Mouse (Mus musculus) embryonic facial prominence, embryonic 11.5 days (tissue): ENCODE data around the gene Gm45234. TPM values are rescaled to one million over a fixed set of nuclear protein-coding genes. Genes with fewer than 3 reads are reported as not detected.

ENCODE experiments used
- ATAC-seq: fragments of 200-750 bp; cut with Nextera tagmentation; replicated peaks from 2 replicates; pipeline ENCODE4 v1.8.0; 2017; ENCODE audit warnings: low read depth; ENCODE audit not compliant: insufficient number of reproducible peaks, low FRiP score, low TSS enrichment
- DNase-seq: peaks from one replicate; pipeline ENCODE4 v3.0.0-alpha.2; 2015; ENCODE audit warnings: low spot score
- H3K27ac ChIP-seq: fragments of 300-500 bp; sonication (generic); replicated peaks from 2 replicates; pipeline ENCODE4 v1.5.1; 2014; ENCODE audit warnings: mild to moderate bottlenecking, low read depth, low read length, control low read depth
- H3K27me3 ChIP-seq: fragments of 300-500 bp; sonication (generic); 2 replicates; pipeline ENCODE4 v1.6.1; 2014; ENCODE audit warnings: mild to moderate bottlenecking, low read length, moderate library complexity, mixed read lengths; ENCODE audit not compliant: control insufficient read depth, insufficient read depth
- H3K36me3 ChIP-seq: fragments of 300-500 bp; sonication (generic); replicated peaks from 2 replicates; pipeline ENCODE4 v1.6.1; 2014; ENCODE audit warnings: low read depth, mild to moderate bottlenecking, low read length, moderate library complexity, mixed read lengths; ENCODE audit not compliant: control insufficient read depth, insufficient read depth
- H3K4me1 ChIP-seq: fragments of 300-500 bp; sonication (generic); 2 replicates; pipeline ENCODE4 v1.6.1; 2014; ENCODE audit warnings: low read length, mixed read lengths; ENCODE audit not compliant: control insufficient read depth, insufficient read depth
- H3K4me2 ChIP-seq: fragments of 300-500 bp; sonication (generic); 2 replicates; pipeline ENCODE4 v1.6.1; 2014; ENCODE audit warnings: low read depth, mild to moderate bottlenecking, control low read depth, low read length, moderate library complexity
- H3K4me3 ChIP-seq: fragments of 300-500 bp; sonication (generic); 2 replicates; pipeline ENCODE4 v1.5.1; 2014; ENCODE audit warnings: low read depth, low read length, control low read depth
- H3K9ac ChIP-seq: fragments of 300-500 bp; sonication (generic); replicated peaks from 2 replicates; pipeline ENCODE4 v1.6.1; 2014; ENCODE audit warnings: mild to moderate bottlenecking, control low read depth, low read length
- H3K9me3 ChIP-seq: fragments of 300-500 bp; sonication (generic); replicated peaks from 2 replicates; pipeline ENCODE4 v1.6.1; 2016; ENCODE audit warnings: mild to moderate bottlenecking, low read length, inconsistent platforms, mixed read lengths; ENCODE audit not compliant: control insufficient read depth
- WGBS: fragments of 180-500 bp; shearing (Covaris S2); extraction: QIAGEN DNeasy Blood & Tissue Kit; methylation state at CpG from one replicate; pipeline ENCODE4 v1.1.7; 2014; 5-methylcytosine and 5-hydroxymethylcytosine counted together
- polyA plus RNA-seq: library from polyadenylated mRNA; unstranded; fragments of >200 nt; fragmentation: Nextera tagmentation; extraction: Ambion mirVana; gene quantifications from 2 replicates; pipeline ENCODE4 v1.2.1, GENCODE M21; 2014

The Gm45234 gene
- polyA plus RNA-seq, 1 experiment from 2014 or later = not detected

GRCm38 (mm10) chr6:124770511-124770910 lies 14.7 kb upstream of the Gm45234 start:
- no peak for ATAC-seq
- H3K4me3 ChIP-seq = no peak overlapping the region
- no peaks in the 10 kb centered on the region for H3K9me3 ChIP-seq
- H3K27ac ChIP-seq = no peak overlapping the region
- peaks cover 4% of the 10 kb centered on the region for H3K4me1 ChIP-seq
- peaks cover 3% of the 10 kb centered on the region; the same call in 1 of the 2 replicates for H3K27me3 ChIP-seq
- H3K9ac ChIP-seq = no peak overlapping the region
- WGBS = 84% methylated on average over 15 of the region's 15 CpGs
- H3K4me2 ChIP-seq = no peak overlapping the region
- no peak for DNase-seq
- no peaks in the 10 kb centered on the region for H3K36me3 ChIP-seq

GRCm38 (mm10) chr6:124770013-124770412 lies 14.2 kb upstream of the Gm45234 start:
- peaks cover 3% of the 10 kb centered on the region; the same call in 1 of the 2 replicates for H3K27me3 ChIP-seq
- no peak overlapping the region; the same call in 1 of the 2 replicates for H3K9ac ChIP-seq
- peak overlapping the region; percentile 88 for H3K4me2 ChIP-seq
- H3K36me3 ChIP-seq = no peaks in the 10 kb centered on the region
- peak overlapping the region; percentile 44; the same call in 1 of the 2 replicates for H3K4me3 ChIP-seq
- 63% methylated on average over 7 of the region's 7 CpGs for WGBS
- no peak for DNase-seq
- no peak overlapping the region for H3K27ac ChIP-seq
- peaks cover 4% of the 10 kb centered on the region for H3K4me1 ChIP-seq
- no peak for ATAC-seq
- no peaks in the 10 kb centered on the region for H3K9me3 ChIP-seq

- H3K27me3 ChIP-seq = peaks cover 3% of the 10 kb centered on the region; the same call in 1 of the 2 replicates
- H3K4me2 ChIP-seq = peak within 1 kb of the TSS; percentile 88
- H3K27ac ChIP-seq = no peak within 1 kb of the TSS
- peak within 1 kb of the TSS; percentile 44 for H3K4me3 ChIP-seq
- ATAC-seq (peak; percentile 38), DNase-seq (peak; percentile 69)
- H3K36me3 ChIP-seq = no peaks in the 10 kb centered on the region
- under 1% methylated on average over 51 of the region's 54 CpGs for WGBS
- no peaks in the 10 kb centered on the region for H3K9me3 ChIP-seq
- peaks cover 4% of the 10 kb centered on the region for H3K4me1 ChIP-seq
- peak within 1 kb of the TSS; percentile 58 for H3K9ac ChIP-seq
Measured at GRCm38 (mm10) chr6:124769101-124769765, 13.4 kb upstream of the Gm45234 start, which contains the start of gene Eno2. Eno2 (minus strand) TSS chr6:124769673.

GRCm38 (mm10) chr6:124768704-124769044 lies 12.9 kb upstream of the Gm45234 start:
- H3K9me3 ChIP-seq = no peaks in the 10 kb centered on the region
- no peak overlapping the region for H3K27ac ChIP-seq
- H3K4me1 ChIP-seq = peaks cover 4% of the 10 kb centered on the region
- DNase-seq (no peak), ATAC-seq (0 out of 2 replicates have a peak, but pooled peaks have one; percentile 17)
- peak overlapping the region; percentile 44 for H3K4me3 ChIP-seq
- no peaks in the 10 kb centered on the region for H3K36me3 ChIP-seq
- no peak overlapping the region for H3K9ac ChIP-seq
- H3K4me2 ChIP-seq = peak overlapping the region; percentile 88
- H3K27me3 ChIP-seq = peaks cover 3% of the 10 kb centered on the region; the same call in 1 of the 2 replicates
- 2% methylated on average over 9 of the region's 9 CpGs for WGBS

GRCm38 (mm10) chr6:124767920-124768703 lies 12.3 kb upstream of the Gm45234 start:
- DNase-seq (no peak), ATAC-seq (peak; percentile 41; the same call in 1 of the 2 replicates)
- Histone ChIP-seq H3K9ac (no peak overlapping the region), H3K4me1 (peaks cover 4% of the 10 kb centered on the region), H3K36me3 (no peaks in the 10 kb centered on the region), H3K4me2 (peak overlapping the region; percentile 88), H3K9me3 (no peaks in the 10 kb centered on the region), H3K27me3 (peaks cover 3% of the 10 kb centered on the region; the same call in 1 of the 2 replicates), H3K27ac (no peak overlapping the region), H3K4me3 (peak overlapping the region; percentile 9; the same call in 1 of the 2 replicates)
- 25% methylated on average over 19 of the region's 19 CpGs for WGBS

GRCm38 (mm10) chr6:124767536-124767919 lies 11.7 kb upstream of the Gm45234 start:
- 28% methylated on average over 4 of the region's 4 CpGs for WGBS
- peaks cover 3% of the 10 kb centered on the region; the same call in 1 of the 2 replicates for H3K27me3 ChIP-seq
- no peak for DNase-seq
- ATAC-seq = no peak
- H3K27ac ChIP-seq = no peak overlapping the region
- no peaks in the 10 kb centered on the region for H3K9me3 ChIP-seq
- H3K9ac ChIP-seq = no peak overlapping the region
- H3K4me2 ChIP-seq = no peak overlapping the region
- H3K36me3 ChIP-seq = no peaks in the 10 kb centered on the region
- H3K4me3 ChIP-seq = no peak overlapping the region
- H3K4me1 ChIP-seq = peaks cover 4% of the 10 kb centered on the region

GRCm38 (mm10) chr6:124765951-124766350 lies 10.1 kb upstream of the Gm45234 start:
- H3K9ac ChIP-seq = no peak overlapping the region
- peaks cover 4% of the 10 kb centered on the region for H3K4me1 ChIP-seq
- DNase-seq (no peak), ATAC-seq (no peak)
- H3K27ac ChIP-seq = no peak overlapping the region
- WGBS = 88% methylated on average over 7 of the region's 7 CpGs
- no peaks in the 10 kb centered on the region for H3K36me3 ChIP-seq
- H3K27me3 ChIP-seq = peaks cover 3% of the 10 kb centered on the region; the same call in 1 of the 2 replicates
- no peak overlapping the region for H3K4me2 ChIP-seq
- no peak overlapping the region for H3K4me3 ChIP-seq
- no peaks in the 10 kb centered on the region for H3K9me3 ChIP-seq
